Mouse (Mus musculus) ZHBTc4 (cell line): ENCODE results near the gene Pts.

Experiments
- DNase-seq: peaks from one replicate; pipeline ENCODE4 v3.0.0-alpha.2; 2011; ENCODE audit warnings: low read depth, low spot score

The Pts gene

DNA sequence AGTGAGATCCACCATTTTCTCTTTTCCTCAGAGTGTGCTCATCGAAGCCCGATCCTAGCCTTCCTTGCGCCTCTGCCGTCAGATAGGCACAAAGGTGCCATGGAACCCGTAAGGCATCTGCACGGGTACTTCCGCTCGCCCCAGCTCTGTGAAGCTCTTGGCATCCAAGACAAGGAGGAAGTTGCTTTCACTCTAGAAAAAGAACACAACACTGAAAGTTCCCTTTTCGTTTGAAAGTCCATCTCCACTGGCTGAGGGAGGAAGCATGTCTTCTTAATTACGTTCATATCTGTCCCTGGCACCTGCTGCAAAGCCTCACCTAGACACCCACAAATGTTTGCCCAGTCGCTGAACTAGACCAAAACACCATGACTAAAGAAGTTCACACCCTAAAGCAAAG, 4.8 kb upstream of the Pts start:
- DNase-seq = no peak

DNA sequence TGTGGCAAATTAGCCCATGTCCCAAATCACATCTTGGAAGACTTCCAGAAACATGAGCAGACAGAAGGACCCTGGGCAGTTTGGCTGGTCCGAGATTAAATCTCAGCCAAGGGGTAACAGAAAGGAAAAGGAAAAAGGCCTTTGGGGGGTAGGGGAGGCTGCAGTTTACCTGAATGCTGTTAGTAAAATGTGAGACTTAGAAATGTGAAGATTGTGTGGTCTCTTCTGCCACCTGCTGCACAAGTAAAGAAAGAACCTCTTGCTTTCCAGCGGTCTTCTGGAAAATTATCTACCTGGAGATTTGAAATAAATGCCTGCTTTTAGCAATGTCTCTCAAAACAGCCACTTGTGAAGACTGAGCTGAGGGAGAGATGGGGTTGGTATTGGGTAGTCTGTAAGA, 2.4 kb upstream of the Pts start:
- peak; percentile 49 for DNase-seq

DNA sequence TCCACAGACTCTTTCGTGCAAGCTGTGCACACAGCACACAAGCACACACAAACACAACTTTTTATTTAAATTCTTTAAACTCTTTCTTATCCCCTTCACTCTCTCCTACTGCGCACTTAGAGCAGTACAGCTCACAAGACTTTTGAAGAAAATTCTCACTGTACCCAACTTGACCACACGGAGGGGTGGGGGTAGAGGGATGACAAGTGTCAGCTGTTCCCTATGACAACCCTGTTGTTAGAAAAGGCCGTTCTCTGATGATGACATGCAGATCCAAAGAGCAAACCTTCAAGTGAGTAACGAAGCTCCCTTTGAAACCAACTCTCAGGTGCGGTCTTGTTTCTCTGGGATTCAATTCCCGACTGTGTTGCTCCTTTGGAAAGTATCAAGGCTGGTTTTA, 664 bp downstream of the Pts start:
- DNase-seq = no peak

DNA sequence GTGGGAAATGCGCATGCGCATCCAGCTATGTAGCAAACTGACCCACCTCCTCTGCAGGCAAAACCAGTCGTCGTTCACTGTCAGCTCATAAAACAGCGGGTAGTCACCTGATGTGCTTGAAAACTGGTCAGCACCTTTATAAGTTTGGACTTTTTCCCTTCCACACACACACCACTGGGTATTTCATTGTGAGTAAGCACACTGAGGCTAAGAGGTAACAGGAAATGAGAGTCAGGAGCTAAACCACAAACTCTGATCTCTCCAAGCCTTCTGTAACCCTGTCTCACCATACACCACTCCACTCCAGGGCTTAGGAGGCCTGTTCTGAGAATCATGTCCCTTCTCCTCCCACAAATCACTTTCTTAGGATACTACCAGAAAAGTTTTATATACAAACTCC, 2.9 kb downstream of the Pts start:
- DNase-seq = no peak

GRCm38 (mm10) chr9:50524936-50525335, 3.6 kb downstream of the Pts start:
- DNase-seq = no peak

GRCm38 (mm10) chr9:50522574-50522973, 6.0 kb downstream of the Pts start:
- no peak for DNase-seq

GRCm38 (mm10) chr9:50521562-50521961, 7.0 kb downstream of the Pts start:
- no peak for DNase-seq

GRCm38 (mm10) chr9:50520748-50521147, 7.8 kb downstream of the Pts start:
- DNase-seq = no peak

DNA sequence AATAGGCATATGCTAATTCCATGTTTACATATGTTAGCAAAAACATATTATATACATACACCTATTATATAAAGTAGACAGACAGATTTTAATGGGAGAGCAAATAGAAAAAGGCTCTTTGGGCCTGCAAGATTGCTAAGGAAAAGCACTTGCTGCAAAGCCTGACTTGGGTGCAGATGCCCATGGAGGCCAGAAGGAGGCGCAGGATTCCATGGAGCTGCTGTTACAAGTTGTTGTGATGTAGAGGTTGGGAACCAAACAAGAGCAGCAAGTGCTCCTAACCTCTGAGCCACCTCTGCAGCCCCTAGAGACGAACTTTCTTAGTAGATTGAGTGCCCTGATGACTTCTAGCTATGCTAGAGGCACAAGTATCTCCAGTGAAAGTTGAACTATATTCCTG, 9.7 kb downstream of the Pts start:
- peak; percentile 89 for DNase-seq

DNA sequence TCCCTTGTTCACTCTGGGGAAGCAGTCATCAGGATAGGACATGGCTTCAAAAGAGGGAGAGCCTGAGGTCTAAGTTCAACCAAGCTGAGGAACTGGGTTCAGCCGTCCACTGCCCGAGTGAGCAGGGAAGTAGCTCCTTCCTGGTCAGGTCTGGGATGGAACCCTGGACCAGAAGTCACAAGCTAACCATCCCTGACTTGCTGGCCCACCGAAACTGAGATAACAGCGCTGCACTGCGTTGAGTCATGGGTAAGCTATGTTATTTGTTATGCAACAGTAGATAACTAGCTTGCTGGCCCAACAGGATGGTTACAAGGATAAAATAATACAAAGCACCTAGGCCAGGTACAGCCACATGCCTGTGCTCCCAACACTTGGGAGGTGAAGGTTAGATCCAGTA, 13.1 kb downstream of the Pts start:
- DNase-seq = no peak

GRCm38 (mm10) chr9:50507570-50507969, 21.0 kb downstream of the Pts start:
- DNase-seq = no peak

DNA sequence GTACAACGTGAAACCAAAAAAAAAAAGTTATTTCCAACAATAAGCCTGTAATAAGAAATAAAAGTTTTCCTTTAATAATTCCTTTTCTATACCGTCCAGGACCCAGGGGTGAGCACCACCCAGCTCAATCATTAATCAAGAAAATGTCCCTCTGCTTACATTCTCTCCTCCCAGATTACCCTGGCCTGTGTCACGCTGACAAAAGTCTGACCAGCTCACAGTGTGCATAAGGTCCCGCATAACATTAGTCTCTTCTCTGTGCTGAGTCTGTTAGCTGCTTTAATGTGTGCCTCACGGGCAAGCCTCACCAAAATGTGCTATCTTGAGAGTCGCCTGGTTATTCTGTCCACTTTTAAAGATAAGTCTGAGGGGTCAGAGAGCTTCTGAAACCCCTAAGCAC, 23.1 kb downstream of the Pts start:
- DNase-seq = no peak

- no peak for DNase-seq
Measured at GRCm38 (mm10) chr9:50502949-50503348, 25.6 kb downstream of the Pts start.

GRCm38 (mm10) chr9:50500974-50501501, 27.5 kb downstream of the Pts start:
- DNase-seq = no peak

DNA sequence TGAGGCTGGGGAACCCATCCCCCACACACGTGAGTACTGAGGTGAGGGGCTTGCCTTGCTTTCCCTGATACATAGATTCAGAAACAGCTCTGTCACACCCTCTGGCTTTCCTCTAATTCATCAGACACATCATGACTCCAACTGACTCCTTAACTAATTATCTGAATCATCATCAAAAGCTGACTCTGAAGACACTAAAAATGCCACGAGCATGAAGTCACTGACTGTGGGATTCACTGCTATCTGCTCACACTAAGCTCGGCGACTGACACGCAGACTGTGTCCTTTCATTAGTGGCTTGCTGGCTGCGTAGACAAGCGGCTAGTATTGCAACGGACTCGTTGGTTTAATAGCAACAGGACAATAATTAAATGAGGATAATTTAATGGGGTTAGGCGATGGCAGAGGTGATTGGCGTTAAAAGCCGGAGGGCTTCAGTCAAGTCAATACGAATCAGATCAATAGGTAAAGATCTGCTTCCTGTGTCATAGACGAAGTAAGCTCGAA, 28.0 kb downstream of the Pts start:
- DNase-seq = no peak

- no peak for DNase-seq
Measured at GRCm38 (mm10) chr9:50499781-50500180, 28.7 kb downstream of the Pts start.

DNA sequence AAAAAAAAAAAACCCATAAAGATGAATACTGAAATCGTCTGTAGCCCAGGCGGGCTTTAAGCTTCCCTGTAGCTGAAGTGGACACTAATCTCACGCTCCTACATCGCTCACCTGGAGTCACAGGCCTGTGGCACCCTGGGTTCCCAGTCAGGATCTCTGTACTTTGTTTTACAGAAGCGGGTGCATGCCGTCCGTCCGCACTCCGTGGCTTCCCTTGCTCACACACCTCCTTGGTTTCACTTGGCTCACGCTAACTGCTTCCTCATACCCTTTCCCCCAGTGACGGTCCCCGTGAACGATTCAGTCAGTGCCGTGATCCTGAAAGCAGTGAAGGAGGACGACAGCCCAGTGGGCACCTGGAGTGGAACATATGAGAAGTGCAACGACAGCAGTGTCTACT, 29.7 kb downstream of the Pts start:
- no peak for DNase-seq

GRCm38 (mm10) chr9:50497536-50497935, 31.0 kb downstream of the Pts start:
- DNase-seq = no peak

DNA sequence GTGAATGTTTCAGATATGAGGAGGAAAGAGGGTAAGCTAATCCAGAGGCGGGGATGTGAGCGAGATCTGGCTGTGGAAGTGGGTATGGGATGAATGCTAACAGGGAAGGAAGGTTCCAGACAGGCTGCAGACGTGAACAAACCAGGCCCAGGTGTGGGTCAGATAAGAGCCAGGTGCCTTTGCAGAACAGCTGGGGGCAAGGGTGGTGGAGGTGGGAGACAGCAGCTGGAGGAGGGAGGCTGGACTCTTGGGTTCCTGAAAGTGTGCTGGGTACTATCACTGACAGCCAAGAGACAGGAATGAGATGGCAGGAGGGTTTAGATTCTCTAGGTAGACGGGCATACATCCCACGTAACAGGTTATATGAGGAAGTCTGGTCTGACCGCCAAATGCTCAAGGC, 31.4 kb downstream of the Pts start:
- no peak for DNase-seq

GRCm38 (mm10) chr9:50496546-50496945, 32.0 kb downstream of the Pts start:
- DNase-seq = no peak

- no peak for DNase-seq
Measured at GRCm38 (mm10) chr9:50496151-50496505, 32.4 kb downstream of the Pts start.

DNA sequence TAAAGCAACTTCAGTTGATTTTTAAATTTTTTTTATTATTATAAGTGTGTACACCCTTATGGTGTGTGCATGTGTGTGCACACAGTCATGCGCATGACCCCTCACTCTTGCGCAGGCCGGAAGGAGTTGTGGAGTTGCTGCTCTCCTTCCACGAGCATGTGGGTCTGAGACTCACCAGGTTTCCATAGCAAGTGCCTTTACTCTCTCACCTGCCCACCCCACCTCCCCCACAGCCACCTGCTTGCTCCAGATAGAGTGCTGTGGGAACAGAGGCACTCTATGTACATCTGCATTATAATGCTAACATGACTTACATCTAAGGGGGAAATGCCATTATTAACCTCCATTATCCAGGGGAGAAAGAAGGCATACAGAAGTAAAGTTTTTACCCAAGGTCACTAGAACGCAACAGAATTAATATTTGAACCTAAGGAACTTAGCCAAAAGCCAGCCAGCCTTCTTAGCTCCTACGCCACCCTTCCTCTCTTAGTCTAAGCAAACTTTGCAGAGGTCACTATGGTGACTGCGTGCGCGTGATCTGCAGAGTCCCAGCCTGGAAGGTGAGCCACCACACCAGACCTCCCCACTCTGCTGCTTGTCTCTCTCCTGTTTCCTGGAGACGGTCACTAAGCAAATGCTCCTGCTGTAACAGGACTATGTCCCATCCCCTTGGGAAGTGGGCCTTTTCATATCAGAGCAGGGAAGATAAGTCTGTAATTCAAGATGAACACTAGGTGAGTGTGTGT, 32.9 kb downstream of the Pts start:
- peak; percentile 57 for DNase-seq

- DNase-seq = peak; percentile 30
Measured at GRCm38 (mm10) chr9:50494311-50494710, 34.2 kb downstream of the Pts start, which contains the start of gene Plet1. Gene Plet1, plus strand, starts transcription at chr9:50494525.

GRCm38 (mm10) chr9:50493777-50494176, 34.7 kb downstream of the Pts start:
- DNase-seq = no peak
